Mouse (Mus musculus): ENCODE results near the gene Agbl1. TPM values are rescaled to one million over a fixed set of nuclear protein-coding genes. Genes with fewer than 3 reads are reported as not detected.

Gene Agbl1
- total RNA-seq, 1 experiment = not detected

DNA sequence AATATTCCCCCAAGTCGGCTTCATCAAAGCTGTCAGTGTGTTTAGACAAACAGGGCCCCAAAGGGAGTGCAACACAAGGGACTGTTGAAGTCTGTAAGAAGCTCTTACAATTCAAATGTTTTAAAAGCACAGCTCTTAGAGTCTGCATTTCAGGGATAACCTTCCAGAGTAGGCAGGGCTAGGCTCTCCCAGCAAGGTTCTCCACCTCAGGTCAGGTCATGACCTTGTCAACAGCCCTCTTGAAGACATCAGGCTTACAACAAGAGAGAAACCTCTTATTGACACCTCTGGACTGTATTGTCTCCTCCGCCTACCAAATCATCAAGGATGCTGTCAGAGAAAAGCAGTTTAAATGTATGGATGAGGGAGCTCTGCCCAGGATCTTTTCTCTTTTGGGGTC, 692.0 kb downstream of the Agbl1 start:
- no peak for TF ChIP-seq ZNF384 (IDR thresholded peaks at IDR 0.05; ENCODE audit: low read depth, low read length)
- TF ChIP-seq HCFC1 (IDR thresholded peaks at IDR 0.05; ENCODE audit: borderline replicate concordance, insufficient read depth, low read length) = no peak
- no peak for TF ChIP-seq CHD2 (IDR thresholded peaks at IDR 0.05; ENCODE audit: low read depth, low read length)
- TF ChIP-seq MAFK (IDR thresholded peaks at IDR 0.05; ENCODE audit: insufficient read depth, low read depth, low read length) = no peak
- TF ChIP-seq ZC3H11A (IDR thresholded peaks at IDR 0.05; ENCODE audit: borderline replicate concordance, low read depth, low read length) = no peak
- no peak overlapping the region for H3K9ac ChIP-seq (ENCODE audit: insufficient read depth, low read depth, low read length, poor library complexity, severe bottlenecking)
- DNase-seq (ENCODE audit: low read depth, low spot score) = no peak
- no peaks in the 10 kb centered on the region for H3K9me3 ChIP-seq (ENCODE audit: control insufficient read depth, insufficient read depth, low read depth, low read length)
- in situ Hi-C loops (cut with MboI; ENCODE audit: low sequenced_read_pairs in 2 of 2, unreplicated experiment in 2 of 2) = no loop called here
- H3K4me3 ChIP-seq (ENCODE audit: insufficient read depth in 1 of 2, low read depth in 1 of 2, low read length in 2 of 2, poor library complexity in 1 of 2, severe bottlenecking in 1 of 2) = no peak overlapping the region
- H3K36me3 ChIP-seq (ENCODE audit: control insufficient read depth, insufficient read depth, low read length, poor library complexity, severe bottlenecking) = no peaks in the 10 kb centered on the region
- H3K4me1 ChIP-seq (ENCODE audit: control insufficient read depth in 2 of 2, insufficient read depth in 2 of 2, low read length in 2 of 2, poor library complexity in 1 of 2) = no peaks in the 10 kb centered on the region
- no peak overlapping the region for H3K27ac ChIP-seq (ENCODE audit: insufficient read depth, low read depth, low read length, poor library complexity, severe bottlenecking)

DNA sequence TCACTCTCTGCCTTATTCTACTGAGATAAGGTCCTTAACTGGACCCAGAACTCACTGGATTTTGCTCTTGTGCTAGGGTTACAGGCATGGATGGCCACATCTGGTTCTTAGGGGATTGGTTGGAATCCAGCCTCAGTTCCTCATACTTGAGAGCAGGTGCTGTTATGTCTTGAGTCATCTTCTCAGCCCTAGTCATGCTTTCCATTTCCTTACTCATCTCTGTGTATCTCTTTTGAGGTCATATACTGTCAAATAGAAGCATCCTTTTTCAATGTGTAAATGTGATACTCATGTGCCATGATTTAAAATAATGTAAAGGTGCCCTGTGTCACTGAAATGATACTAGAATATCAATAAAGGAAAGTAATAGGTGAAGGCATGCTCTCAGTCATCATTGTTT, 705.5 kb downstream of the Agbl1 start:
- Histone ChIP-seq H3K27ac (ENCODE audit: insufficient read depth, low read depth, low read length, poor library complexity, severe bottlenecking) (no peak overlapping the region), H3K36me3 (ENCODE audit: control insufficient read depth, insufficient read depth, low read length, poor library complexity, severe bottlenecking) (no peaks in the 10 kb centered on the region), H3K9me3 (ENCODE audit: control insufficient read depth, insufficient read depth, low read depth, low read length) (no peaks in the 10 kb centered on the region), H3K9ac (ENCODE audit: insufficient read depth, low read depth, low read length, poor library complexity, severe bottlenecking) (no peak overlapping the region), H3K4me1 (ENCODE audit: control insufficient read depth in 2 of 2, insufficient read depth in 2 of 2, low read length in 2 of 2, poor library complexity in 1 of 2) (no peaks in the 10 kb centered on the region), H3K4me3 (ENCODE audit: insufficient read depth in 1 of 2, low read depth in 1 of 2, low read length in 2 of 2, poor library complexity in 1 of 2, severe bottlenecking in 1 of 2) (no peak overlapping the region)
- TF ChIP-seq MAFK (IDR thresholded peaks at IDR 0.05; ENCODE audit: insufficient read depth, low read depth, low read length) = no peak
- TF ChIP-seq ZNF384 (IDR thresholded peaks at IDR 0.05; ENCODE audit: low read depth, low read length) = no peak
- no peak for TF ChIP-seq HCFC1 (IDR thresholded peaks at IDR 0.05; ENCODE audit: borderline replicate concordance, insufficient read depth, low read length)
- no peak for TF ChIP-seq CHD2 (IDR thresholded peaks at IDR 0.05; ENCODE audit: low read depth, low read length)
- TF ChIP-seq ZC3H11A (IDR thresholded peaks at IDR 0.05; ENCODE audit: borderline replicate concordance, low read depth, low read length) = no peak
- in situ Hi-C loops (cut with MboI; ENCODE audit: low sequenced_read_pairs in 2 of 2, unreplicated experiment in 2 of 2) = loop anchor here in 1 of 2 experiments (25.0 kb wide), 1 partner anchor 1023 kb away; no protein-coding TSS in a partner anchor
- no peak for DNase-seq (ENCODE audit: low read depth, low spot score)

DNA sequence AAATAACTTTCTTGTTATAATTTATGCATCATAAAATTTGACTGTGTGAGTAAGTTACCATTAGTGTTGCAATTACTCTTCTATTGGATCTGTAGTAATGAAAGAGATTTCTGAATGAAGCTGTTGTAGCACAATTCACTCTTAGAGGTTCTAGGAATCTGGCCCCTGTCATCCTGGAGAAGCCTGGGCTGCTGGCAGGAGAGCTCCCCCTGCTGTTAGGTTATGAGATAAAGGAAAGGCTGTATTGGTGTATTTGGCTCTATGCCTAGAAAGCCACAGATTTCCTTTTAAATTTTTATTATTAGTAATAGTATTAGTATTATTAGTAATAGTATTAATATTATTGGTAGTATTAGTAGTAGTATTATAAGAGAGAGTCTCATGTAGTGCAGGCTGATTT, 711.8 kb downstream of the Agbl1 start:
- Histone ChIP-seq H3K9me3 (ENCODE audit: control insufficient read depth, insufficient read depth, low read depth, low read length) (no peaks in the 10 kb centered on the region), H3K4me1 (ENCODE audit: control insufficient read depth in 2 of 2, insufficient read depth in 2 of 2, low read length in 2 of 2, poor library complexity in 1 of 2) (no peaks in the 10 kb centered on the region), H3K36me3 (ENCODE audit: control insufficient read depth, insufficient read depth, low read length, poor library complexity, severe bottlenecking) (no peaks in the 10 kb centered on the region), H3K4me3 (ENCODE audit: insufficient read depth in 1 of 2, low read depth in 1 of 2, low read length in 2 of 2, poor library complexity in 1 of 2, severe bottlenecking in 1 of 2) (no peak overlapping the region), H3K9ac (ENCODE audit: insufficient read depth, low read depth, low read length, poor library complexity, severe bottlenecking) (no peak overlapping the region), H3K27ac (ENCODE audit: insufficient read depth, low read depth, low read length, poor library complexity, severe bottlenecking) (no peak overlapping the region)
- in situ Hi-C loops (cut with MboI; ENCODE audit: low sequenced_read_pairs in 2 of 2, unreplicated experiment in 2 of 2) = loop anchor here in 1 of 2 experiments (25.0 kb wide), 1 partner anchor 1029 kb away; no protein-coding TSS in a partner anchor
- TF ChIP-seq CHD2 (IDR thresholded peaks at IDR 0.05; ENCODE audit: low read depth, low read length) (no peak), ZNF384 (IDR thresholded peaks at IDR 0.05; ENCODE audit: low read depth, low read length) (no peak)
- no peak for DNase-seq (ENCODE audit: low read depth, low spot score)

DNA sequence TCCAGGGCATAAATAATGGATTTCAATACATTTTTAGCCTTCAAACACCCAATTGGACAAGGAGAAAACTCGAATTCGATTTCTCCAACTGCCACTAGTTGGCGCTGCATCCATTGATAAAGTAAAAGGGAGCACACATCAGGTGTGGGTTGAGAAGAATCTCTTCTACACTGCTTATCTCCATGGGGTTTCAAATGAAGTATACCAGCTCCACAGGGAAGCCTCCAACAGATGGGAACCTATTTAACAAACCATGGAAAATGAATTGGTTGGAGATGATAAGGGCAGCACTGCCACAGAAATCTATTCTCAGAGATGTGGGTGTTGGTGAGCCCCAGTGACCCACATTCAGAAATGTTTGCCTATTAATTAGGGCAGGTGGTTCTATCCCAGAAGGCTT, 741.6 kb downstream of the Agbl1 start:
- Histone ChIP-seq H3K4me1 (ENCODE audit: control insufficient read depth in 2 of 2, insufficient read depth in 2 of 2, low read length in 2 of 2, poor library complexity in 1 of 2) (no peaks in the 10 kb centered on the region), H3K4me3 (ENCODE audit: insufficient read depth in 1 of 2, low read depth in 1 of 2, low read length in 2 of 2, poor library complexity in 1 of 2, severe bottlenecking in 1 of 2) (no peak overlapping the region), H3K9me3 (ENCODE audit: control insufficient read depth, insufficient read depth, low read depth, low read length) (no peaks in the 10 kb centered on the region), H3K36me3 (ENCODE audit: control insufficient read depth, insufficient read depth, low read length, poor library complexity, severe bottlenecking) (no peaks in the 10 kb centered on the region), H3K27ac (ENCODE audit: insufficient read depth, low read depth, low read length, poor library complexity, severe bottlenecking) (no peak overlapping the region), H3K9ac (ENCODE audit: insufficient read depth, low read depth, low read length, poor library complexity, severe bottlenecking) (no peak overlapping the region)
- DNase-seq (ENCODE audit: low read depth, low spot score) = no peak
- in situ Hi-C loops (cut with MboI; ENCODE audit: low sequenced_read_pairs in 2 of 2, unreplicated experiment in 2 of 2) = no loop called here
- TF ChIP-seq CHD2 (IDR thresholded peaks at IDR 0.05; ENCODE audit: low read depth, low read length) = no peak
- TF ChIP-seq HCFC1 (IDR thresholded peaks at IDR 0.05; ENCODE audit: borderline replicate concordance, insufficient read depth, low read length) = no peak
- no peak for TF ChIP-seq MAFK (IDR thresholded peaks at IDR 0.05; ENCODE audit: insufficient read depth, low read depth, low read length)
- TF ChIP-seq ZNF384 (IDR thresholded peaks at IDR 0.05; ENCODE audit: low read depth, low read length) = no peak

DNA sequence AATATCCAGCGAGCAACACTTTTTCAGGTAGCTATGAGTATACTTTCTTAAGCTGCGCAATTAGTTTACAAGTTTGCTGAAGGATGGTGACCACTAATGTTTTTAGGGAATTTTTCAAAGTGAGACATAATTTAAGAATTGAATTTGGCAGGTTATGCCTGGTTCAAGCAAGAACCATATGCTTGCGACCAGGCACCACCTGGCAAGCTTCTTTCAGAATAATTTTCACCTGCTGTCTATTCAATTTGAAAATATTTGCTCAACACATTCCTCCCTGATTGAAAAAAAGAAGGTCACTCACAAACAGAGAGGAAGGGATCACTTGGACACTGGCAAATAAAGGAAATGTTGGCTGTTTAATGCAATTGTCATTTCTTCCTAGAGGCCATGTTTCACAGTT, 779.9 kb downstream of the Agbl1 start:
- DNase-seq (ENCODE audit: low read depth, low spot score) = no peak
- H3K27ac ChIP-seq (ENCODE audit: insufficient read depth, low read depth, low read length, poor library complexity, severe bottlenecking) = no peak overlapping the region
- in situ Hi-C loops (cut with MboI; ENCODE audit: low sequenced_read_pairs in 2 of 2, unreplicated experiment in 2 of 2) = no loop called here
- no peaks in the 10 kb centered on the region for H3K4me1 ChIP-seq (ENCODE audit: control insufficient read depth in 2 of 2, insufficient read depth in 2 of 2, low read length in 2 of 2, poor library complexity in 1 of 2)
- H3K4me3 ChIP-seq (ENCODE audit: insufficient read depth in 1 of 2, low read depth in 1 of 2, low read length in 2 of 2, poor library complexity in 1 of 2, severe bottlenecking in 1 of 2) = no peak overlapping the region
- no peaks in the 10 kb centered on the region for H3K9me3 ChIP-seq (ENCODE audit: control insufficient read depth, insufficient read depth, low read depth, low read length)
- TF ChIP-seq MAFK (IDR thresholded peaks at IDR 0.05; ENCODE audit: insufficient read depth, low read depth, low read length) = no peak
- no peak for TF ChIP-seq ZNF384 (IDR thresholded peaks at IDR 0.05; ENCODE audit: low read depth, low read length)
- no peak for TF ChIP-seq HCFC1 (IDR thresholded peaks at IDR 0.05; ENCODE audit: borderline replicate concordance, insufficient read depth, low read length)
- no peak overlapping the region for H3K9ac ChIP-seq (ENCODE audit: insufficient read depth, low read depth, low read length, poor library complexity, severe bottlenecking)
- no peaks in the 10 kb centered on the region for H3K36me3 ChIP-seq (ENCODE audit: control insufficient read depth, insufficient read depth, low read length, poor library complexity, severe bottlenecking)

Data from ES-E14 (cell line).